Mouse (Mus musculus) brown adipose tissue, adult 24 weeks (tissue): ENCODE measurements around the gene Abcc4. TPM values are rescaled to one million over a fixed set of nuclear protein-coding genes. Genes with fewer than 3 reads are reported as not detected.
A peak's percentile ranks its signal among the peaks of the same experiment; 100 is the strongest.
"Not testable (repeated sequence)": the region's sequence is repeated elsewhere in the genome, so short reads cannot be mapped to it uniquely, and the experiment has no call there.

Experiments used
- H3K27ac ChIP-seq: fragments of 200-500 bp; replicated peaks from 2 replicates; pipeline ENCODE4 v1.5.1; 2012; ENCODE audit warnings: low read depth, mild to moderate bottlenecking, low read length
- H3K4me1 ChIP-seq: fragments of 200-500 bp; 2 replicates; pipeline ENCODE4 v1.6.1; 2012; ENCODE audit warnings: low read length, mixed read lengths; ENCODE audit not compliant: control insufficient read depth, insufficient read depth, insufficient read length
- H3K4me3 ChIP-seq: fragments of 200-500 bp; 2 replicates; pipeline ENCODE4 v1.5.1; 2012; ENCODE audit warnings: low read depth, mild to moderate bottlenecking, low read length, moderate library complexity; ENCODE audit not compliant: insufficient read depth
- polyA plus RNA-seq: library from polyadenylated mRNA; stranded (reverse); fragments of >200 nt; gene quantifications from 2 replicates; pipeline ENCODE4 v1.2.4, GENCODE M21; 2012; ENCODE audit not compliant: missing spikeins, insufficient read depth, insufficient read length

Abcc4 gene
- polyA plus RNA-seq, 1 experiment: 6.8 TPM

GRCm38 (mm10) chr14:118568116-118568673 lies 137.8 kb downstream of the Abcc4 start:
- H3K4me3 ChIP-seq: no peak overlapping the region
- H3K27ac ChIP-seq: no peak overlapping the region
- peaks cover 3% of the 10 kb centered on the region; the same call in 1 of the 2 replicates for H3K4me1 ChIP-seq

GRCm38 (mm10) chr14:118566809-118567208 lies 139.2 kb downstream of the Abcc4 start:
- H3K4me1 ChIP-seq: peaks cover 3% of the 10 kb centered on the region; the same call in 1 of the 2 replicates
- H3K27ac ChIP-seq: peak overlapping the region; percentile 46; the same call in 1 of the 2 replicates
- H3K4me3 ChIP-seq: no peak overlapping the region

GRCm38 (mm10) chr14:118566214-118566688 lies 139.8 kb downstream of the Abcc4 start:
- H3K4me1 ChIP-seq: peaks cover 3% of the 10 kb centered on the region; the same call in 1 of the 2 replicates
- H3K27ac ChIP-seq: peak overlapping the region; percentile 46; the same call in 1 of the 2 replicates
- H3K4me3 ChIP-seq: peak overlapping the region; percentile 27

- Histone ChIP-seq H3K4me1 (peaks cover 3% of the 10 kb centered on the region; the same call in 1 of the 2 replicates), H3K4me3 (no peak overlapping the region), H3K27ac (no peak overlapping the region)
Measured at GRCm38 (mm10) chr14:118565696-118566095, 140.3 kb downstream of the Abcc4 start.

GRCm38 (mm10) chr14:118563570-118563969 lies 142.4 kb downstream of the Abcc4 start:
- Histone ChIP-seq H3K27ac (no peak overlapping the region), H3K4me3 (no peak overlapping the region)

GRCm38 (mm10) chr14:118552901-118553475 lies 153.0 kb downstream of the Abcc4 start:
- no peak overlapping the region for H3K27ac ChIP-seq

More at GRCm38 (mm10) chr14:118563570-118563969, 142.4 kb downstream of the Abcc4 start:
- H3K4me1 ChIP-seq: peaks cover 3% of the 10 kb centered on the region; the same call in 1 of the 2 replicates

GRCm38 (mm10) chr14:118552390-118552789 lies 153.6 kb downstream of the Abcc4 start:
- H3K4me1 ChIP-seq: peaks cover 2% of the 10 kb centered on the region
- H3K4me3 ChIP-seq: no peak overlapping the region; the same call in 1 of the 2 replicates
- no peak overlapping the region for H3K27ac ChIP-seq

More at GRCm38 (mm10) chr14:118552901-118553475, 153.0 kb downstream of the Abcc4 start:
- H3K4me3 ChIP-seq: no peak overlapping the region
- peaks cover 2% of the 10 kb centered on the region for H3K4me1 ChIP-seq

GRCm38 (mm10) chr14:118551725-118552285 lies 154.2 kb downstream of the Abcc4 start:
- H3K27ac ChIP-seq: peak overlapping the region; percentile 55; the same call in 1 of the 2 replicates
- peak overlapping the region; percentile 38 for H3K4me3 ChIP-seq
- H3K4me1 ChIP-seq: peaks cover 2% of the 10 kb centered on the region

GRCm38 (mm10) chr14:118551061-118551724 lies 154.8 kb downstream of the Abcc4 start:
- Histone ChIP-seq H3K27ac (peak overlapping the region; percentile 55), H3K4me3 (peak overlapping the region; percentile 38), H3K4me1 (peaks cover 2% of the 10 kb centered on the region)

GRCm38 (mm10) chr14:118544493-118544892 lies 161.5 kb downstream of the Abcc4 start:
- no peak overlapping the region for H3K27ac ChIP-seq
- H3K4me3 ChIP-seq: no peak overlapping the region
- no peaks in the 10 kb centered on the region for H3K4me1 ChIP-seq

GRCm38 (mm10) chr14:118542947-118543346 lies 163.1 kb downstream of the Abcc4 start:
- H3K4me3 ChIP-seq: no peak overlapping the region
- no peaks in the 10 kb centered on the region for H3K4me1 ChIP-seq

GRCm38 (mm10) chr14:118531539-118531938 lies 174.5 kb downstream of the Abcc4 start:
- no peak overlapping the region for H3K4me3 ChIP-seq
- H3K4me1 ChIP-seq: no peaks in the 10 kb centered on the region
- H3K27ac ChIP-seq: no peak overlapping the region

More at GRCm38 (mm10) chr14:118542947-118543346, 163.1 kb downstream of the Abcc4 start:
- no peak overlapping the region for H3K27ac ChIP-seq

GRCm38 (mm10) chr14:118514280-118515031 lies 191.6 kb downstream of the Abcc4 start:
- no peak overlapping the region for H3K4me3 ChIP-seq
- H3K4me1 ChIP-seq: no peaks in the 10 kb centered on the region
- no peak overlapping the region for H3K27ac ChIP-seq

- not testable (repeated sequence) for H3K27ac ChIP-seq, H3K4me3 ChIP-seq, H3K4me1 ChIP-seq
Measured at GRCm38 (mm10) chr14:118511715-118512114, 194.3 kb downstream of the Abcc4 start.
